Mouse (Mus musculus) embryonic fibroblast, embryonic 13.5 days (primary cell): ENCODE data around the gene Zfp446. TPM values are rescaled to one million over a fixed set of nuclear protein-coding genes. Genes with fewer than 3 reads are reported as not detected.

Experiments used
- H3K27ac ChIP-seq: 2 replicates; pipeline ENCODE4 v1.5.1; 2012; ENCODE audit warnings: low read length, control low read depth, inconsistent platforms; ENCODE audit not compliant: insufficient read depth
- H3K4me1 ChIP-seq: 2 replicates; pipeline ENCODE4 v1.6.1; 2011; ENCODE audit warnings: low read length; ENCODE audit not compliant: control insufficient read depth, insufficient read depth
- H3K4me3 ChIP-seq: 2 replicates; pipeline ENCODE4 v1.5.1; 2011; ENCODE audit warnings: mild to moderate bottlenecking, control low read depth, low read length; ENCODE audit not compliant: insufficient read depth
- CTCF ChIP-seq: IDR thresholded peaks from 2 replicates; pipeline ENCODE4 v1.5.1; 2011; ENCODE audit warnings: mild to moderate bottlenecking, control low read depth, low read length, moderate library complexity, borderline replicate concordance; ENCODE audit not compliant: insufficient read depth
- POLR2A ChIP-seq: IDR thresholded peaks from 2 replicates; pipeline ENCODE4 v1.6.1; 2011; ENCODE audit warnings: low read depth, mild to moderate bottlenecking, control low read depth, low read length, moderate library complexity
- polyA plus RNA-seq: library from polyadenylated mRNA; stranded (reverse); fragments of >200 nt; gene quantifications from 2 replicates; pipeline ENCODE4 v1.2.4, GENCODE M21; 2011; ENCODE audit warnings: low read depth; ENCODE audit not compliant: missing spikeins, insufficient read length

Gene Zfp446
- polyA plus RNA-seq, 1 experiment: 2.8 TPM

- H3K27ac ChIP-seq: no peak overlapping the region
- H3K4me1 ChIP-seq: no peaks in the 10 kb centered on the region
- no peak overlapping the region for H3K4me3 ChIP-seq
- TF ChIP-seq CTCF (no peak), POLR2A (no peak)
These were observed 20.1 kb upstream of the Zfp446 start for GRCm38 (mm10) chr7:12957511-12957910.

GRCm38 (mm10) chr7:12958948-12959347 lies 18.7 kb upstream of the Zfp446 start:
- Histone ChIP-seq H3K4me3 (no peak overlapping the region), H3K4me1 (no peaks in the 10 kb centered on the region), H3K27ac (no peak overlapping the region)
- TF ChIP-seq POLR2A (no peak), CTCF (no peak)

- no peak overlapping the region for H3K4me3 ChIP-seq
- TF ChIP-seq CTCF: no peak
- no peak for TF ChIP-seq POLR2A
- H3K27ac ChIP-seq: no peak overlapping the region
- no peaks in the 10 kb centered on the region for H3K4me1 ChIP-seq
These were observed 17.9 kb upstream of the Zfp446 start for GRCm38 (mm10) chr7:12959718-12960117.

- Histone ChIP-seq H3K4me1 (no peaks in the 10 kb centered on the region), H3K4me3 (peak overlapping the region; percentile 43), H3K27ac (peak overlapping the region; percentile 43)
- no peak for TF ChIP-seq CTCF
- peak; percentile 85 for TF ChIP-seq POLR2A
These were observed 16.0 kb upstream of the Zfp446 start for GRCm38 (mm10) chr7:12961511-12962141.

GRCm38 (mm10) chr7:12965678-12966091 lies 12.0 kb upstream of the Zfp446 start, which contains the start of gene Zfp324:
Gene Zfp324, plus strand, starts transcription at chr7:12965838.
- TF ChIP-seq CTCF: no peak
- peak; percentile 87 for TF ChIP-seq POLR2A

GRCm38 (mm10) chr7:12966104-12966845 lies 11.4 kb upstream of the Zfp446 start:
- Histone ChIP-seq H3K4me3 (peak overlapping the region; percentile 72), H3K4me1 (peaks cover 5% of the 10 kb centered on the region; the same call in 1 of the 2 replicates), H3K27ac (peak overlapping the region; percentile 82)
- TF ChIP-seq POLR2A (no peak), CTCF (no peak)

More at GRCm38 (mm10) chr7:12965678-12966091, 12.0 kb upstream of the Zfp446 start, which contains the start of gene Zfp324:
- Histone ChIP-seq H3K27ac (peak within 1 kb of the TSS; percentile 82), H3K4me3 (peak within 1 kb of the TSS; percentile 72), H3K4me1 (peaks cover 5% of the 10 kb centered on the region; the same call in 1 of the 2 replicates)

GRCm38 (mm10) chr7:12970906-12971305 lies 6.7 kb upstream of the Zfp446 start:
- Histone ChIP-seq H3K4me1 (peaks cover 5% of the 10 kb centered on the region; the same call in 1 of the 2 replicates), H3K27ac (no peak overlapping the region), H3K4me3 (no peak overlapping the region)
- TF ChIP-seq CTCF: no peak
- TF ChIP-seq POLR2A: no peak

- TF ChIP-seq CTCF: no peak
- no peak for TF ChIP-seq POLR2A
- Histone ChIP-seq H3K27ac (peak overlapping the region; percentile 38; the same call in 1 of the 2 replicates), H3K4me3 (no peak overlapping the region), H3K4me1 (0 out of 2 replicates have a peak, but pooled peaks cover 5% of the 10 kb centered on the region)
These were observed 1.5 kb downstream of the Zfp446 start for GRCm38 (mm10) chr7:12978931-12979722.

- H3K27ac ChIP-seq: no peak overlapping the region
- TF ChIP-seq POLR2A: no peak
- TF ChIP-seq CTCF: no peak
- H3K4me1 ChIP-seq: 0 out of 2 replicates have a peak, but pooled peaks cover 5% of the 10 kb centered on the region
- H3K4me3 ChIP-seq: no peak overlapping the region
These were observed 2.1 kb downstream of the Zfp446 start for GRCm38 (mm10) chr7:12979776-12980175.
